Mouse (Mus musculus) heart, postnatal 36 days (tissue): ENCODE results near the gene Fam120a. TPM values are rescaled to one million over a fixed set of nuclear protein-coding genes. Genes with fewer than 3 reads are reported as not detected.
A peak's percentile ranks its signal among the peaks of the same experiment; 100 is the strongest.

Source experiments
- DNase-seq, 2 experiments: peaks; one replicate each; pipeline ENCODE4 v3.0.0; 2021 to 2022
- intact Hi-C: fragments of 180-260 bp; cut with DNase I; formaldehyde crosslinking; loops from one replicate; pipeline ENCODE4 v1.15.1; 2025
- total RNA-seq, 2 experiments: library from RNA; stranded (reverse); gene quantifications; 2 replicates each; pipeline ENCODE4 v1.2.3; 2021

Gene Fam120a
- total RNA-seq, 2 experiments from 2014 or later: 104 to 116 TPM

GRCm38 (mm10) chr13:48919756-48920415 is 47.9 kb downstream of the Fam120a start:
- no peak for DNase-seq
- intact Hi-C loops: loop anchor here (5.0 kb wide), 1 partner anchor 77 kb away; no protein-coding TSS in a partner anchor

DNA sequence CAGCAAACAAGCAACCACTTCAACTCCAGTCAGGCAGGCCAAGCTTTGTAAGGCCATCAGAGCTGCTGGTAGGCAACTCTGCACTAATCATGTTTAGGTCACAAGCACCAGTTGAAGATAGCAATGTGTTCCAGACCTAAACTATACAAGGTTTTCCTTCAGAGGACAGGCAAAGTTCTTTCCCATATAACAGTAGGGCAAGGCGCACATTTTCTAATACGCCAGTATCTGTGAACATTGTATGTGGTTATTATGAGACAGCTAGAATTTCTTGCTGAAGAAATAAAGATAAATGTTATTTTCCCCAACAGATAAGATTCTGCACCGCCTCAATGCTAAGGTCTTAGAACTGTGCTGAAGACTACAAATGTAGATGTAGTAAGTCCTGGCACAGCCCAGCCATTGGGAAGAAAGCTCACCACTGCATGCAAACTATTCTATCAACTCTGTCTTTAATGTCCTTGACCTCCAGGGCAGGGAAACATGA is 50.7 kb downstream of the Fam120a start:
- DNase-seq: no peak
- intact Hi-C loops: loop anchor here (2.0 to 5.0 kb wide), 2 partner anchors 48 to 80 kb away; no protein-coding TSS in a partner anchor

DNA sequence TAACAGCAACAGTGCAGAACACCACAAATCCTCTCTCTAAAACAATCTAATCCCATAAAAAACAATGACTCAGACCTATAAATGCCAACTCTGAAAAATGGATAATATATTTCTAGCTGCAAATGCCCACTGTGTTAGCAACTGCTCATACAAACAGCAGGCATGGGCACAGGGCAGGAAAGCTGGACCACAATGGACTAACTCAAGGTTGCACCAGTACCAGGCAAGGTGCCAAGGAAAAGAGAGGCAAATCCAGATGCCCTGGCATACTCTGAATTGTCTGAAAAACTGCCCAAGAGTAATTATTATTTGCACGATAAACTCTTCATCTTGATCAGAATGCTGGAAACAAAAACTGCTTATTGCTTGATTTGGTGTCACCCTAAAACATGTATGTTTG is 54.1 kb downstream of the Fam120a start:
- intact Hi-C loops: no loop called here
- DNase-seq: peak in 1 of 2 experiments; percentile 18

GRCm38 (mm10) chr13:48913141-48913540 is 54.7 kb downstream of the Fam120a start:
- intact Hi-C loops: no loop called here
- DNase-seq: no peak

DNA sequence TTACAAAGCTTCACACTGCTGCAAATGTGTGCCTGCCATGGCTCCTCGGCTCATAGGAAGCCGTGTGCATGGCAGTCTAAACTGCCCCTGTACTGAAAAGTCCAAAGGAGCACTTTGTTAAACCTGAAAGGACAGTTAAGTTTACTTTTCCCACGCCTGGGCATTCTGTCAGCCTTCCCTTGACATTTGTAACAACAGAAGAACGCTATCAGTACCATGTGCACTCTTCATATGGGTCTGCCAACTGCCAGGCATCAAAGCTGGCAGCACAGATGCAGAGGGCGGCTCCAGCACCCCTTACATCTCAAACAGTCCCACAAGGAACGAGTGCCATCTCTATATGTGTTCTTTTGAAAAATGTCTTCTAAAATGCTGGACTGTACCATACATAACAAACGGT is 56.4 kb downstream of the Fam120a start:
- intact Hi-C loops: no loop called here

GRCm38 (mm10) chr13:48905458-48905857 is 62.4 kb downstream of the Fam120a start:
- DNase-seq: no peak
- intact Hi-C loops: no loop called here

More for the DNA sequence above, 56.4 kb downstream of the Fam120a start:
- DNase-seq: no peak

- DNase-seq: no peak
- intact Hi-C loops: no loop called here
These were observed 72.4 kb downstream of the Fam120a start for GRCm38 (mm10) chr13:48895376-48895775.

DNA sequence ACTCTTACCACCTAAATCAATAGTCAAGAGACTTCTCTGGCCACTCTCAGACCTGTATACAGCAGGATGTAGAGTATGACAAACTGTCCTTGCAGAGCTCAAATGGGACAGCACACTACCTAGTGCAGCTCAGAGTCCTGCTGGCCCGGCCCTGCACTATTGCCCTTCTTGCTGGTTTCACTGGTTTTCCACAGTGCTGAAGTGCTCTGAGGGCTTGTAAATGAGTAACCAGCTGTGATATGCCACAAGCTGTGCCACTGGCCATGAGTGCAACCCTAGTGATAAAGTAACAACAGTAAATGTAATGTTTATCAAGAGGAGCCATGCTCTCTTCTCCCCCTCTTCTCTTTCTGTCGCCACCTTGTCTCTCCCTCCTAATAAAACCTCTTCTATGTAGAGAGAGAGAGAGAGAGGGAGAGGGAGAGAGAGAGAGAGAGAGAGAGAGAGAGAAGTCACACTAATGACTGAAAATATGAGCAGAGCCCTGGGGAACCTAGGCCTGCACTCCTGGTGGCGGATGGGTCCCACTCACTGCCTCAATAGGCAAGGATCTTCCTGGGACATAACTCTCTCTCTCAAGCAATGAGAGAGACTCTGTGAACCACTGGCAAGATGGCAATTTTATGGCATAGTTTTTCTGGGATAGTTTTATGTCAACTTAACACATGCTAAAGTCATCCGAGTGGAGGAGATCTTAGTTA is 77.4 kb downstream of the Fam120a start:
- DNase-seq: no peak
- intact Hi-C loops: no loop called here

DNA sequence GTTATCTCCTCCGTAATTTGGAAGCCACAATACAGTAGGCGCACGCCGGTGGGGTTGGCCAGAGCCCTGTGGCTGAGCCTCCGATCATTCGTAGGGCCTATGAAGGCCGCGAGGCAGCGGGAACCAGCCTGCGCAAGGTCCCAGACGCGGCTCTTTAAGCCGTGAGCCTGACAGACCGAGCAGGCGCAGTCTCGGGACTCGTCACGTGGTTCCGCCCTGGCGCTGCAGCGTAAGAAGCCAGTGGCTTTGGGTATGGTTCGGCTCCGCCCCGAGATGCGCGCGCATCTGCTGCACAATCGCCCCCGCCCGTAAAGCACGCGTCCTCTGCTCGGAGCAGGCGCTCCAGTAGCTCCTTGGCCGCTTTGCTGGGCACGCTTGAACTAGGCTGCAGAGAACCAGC is 89.3 kb downstream of the Fam120a start:
- DNase-seq: peak; percentile 97 to 99
- intact Hi-C loops: loop anchor here (1.0 to 2.0 kb wide), 2 partner anchors 8 to 90 kb away; partner anchors contain the start of gene Fam120a

GRCm38 (mm10) chr13:48877805-48878204 is 90.0 kb downstream of the Fam120a start:
- intact Hi-C loops: loop anchor here (1.0 to 2.0 kb wide), 2 partner anchors 8 to 91 kb away; partner anchors contain the start of gene Fam120a
- DNase-seq: no peak

- intact Hi-C loops: no loop called here
- no peak for DNase-seq
These were observed 95.1 kb downstream of the Fam120a start for GRCm38 (mm10) chr13:48872726-48873125.

GRCm38 (mm10) chr13:48871887-48872606 is 95.8 kb downstream of the Fam120a start:
- peak in 1 of 2 experiments; percentile 32 for DNase-seq
- intact Hi-C loops: no loop called here

DNA sequence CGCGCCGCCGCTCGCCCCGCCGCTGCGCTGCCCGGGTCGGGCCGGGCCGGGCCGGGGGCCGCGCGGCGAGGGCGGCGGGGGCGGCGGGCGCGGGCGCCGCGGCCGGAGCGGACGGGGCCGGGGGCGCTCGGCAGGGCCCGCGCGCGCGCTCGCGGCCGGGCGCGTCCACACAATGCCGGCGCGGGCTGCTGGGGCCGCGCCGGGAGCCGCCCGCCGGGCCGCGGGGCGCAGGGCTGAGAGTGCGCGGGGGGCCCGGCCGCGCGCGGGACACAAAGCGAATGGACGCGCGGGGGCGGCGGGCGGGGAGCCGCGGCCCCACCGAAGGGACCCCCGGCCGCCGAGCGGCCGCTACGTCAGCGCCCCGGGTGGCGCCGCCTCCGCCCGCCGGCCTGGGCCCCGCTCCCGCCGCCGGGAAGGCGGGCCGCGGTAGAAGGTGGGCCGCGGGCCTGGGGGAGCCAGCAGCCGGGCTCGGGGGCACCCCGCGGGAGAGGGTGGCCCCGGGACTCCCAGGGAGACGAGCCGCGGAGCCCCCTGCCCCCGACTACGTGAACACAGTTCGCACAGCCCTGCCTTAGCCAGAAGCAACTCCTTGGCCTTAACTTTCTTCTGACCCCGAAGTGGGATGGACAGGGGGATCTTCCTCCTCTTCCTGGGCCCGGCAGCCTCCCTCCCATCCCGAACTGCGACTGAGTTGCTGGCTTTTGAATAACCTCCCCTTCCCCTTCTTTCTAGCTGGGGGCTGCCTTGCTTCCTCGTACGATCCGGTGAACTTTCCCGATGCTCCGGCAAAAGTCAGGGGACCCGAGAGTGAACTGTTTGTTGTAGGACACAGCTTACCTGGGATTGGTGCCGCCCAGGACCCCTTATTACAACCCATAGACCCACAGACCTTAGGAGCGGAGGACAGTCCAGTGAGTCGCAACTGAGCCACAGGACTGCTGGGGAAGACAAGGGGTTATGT is 96.8 kb downstream of the Fam120a start, which contains the start of gene Phf2:
Gene Phf2, minus strand, starts transcription at position 349 of the 961 bp plus-strand sequence.
- peak; percentile 50 to 76 for DNase-seq
- intact Hi-C loops: loop anchor here (1.0 kb wide), 1 partner anchor 7 kb away; no protein-coding TSS in a partner anchor

GRCm38 (mm10) chr13:48869950-48870770 is 97.7 kb downstream of the Fam120a start:
- DNase-seq: peak; percentile 59 to 73
- intact Hi-C loops: loop anchor here (1.0 to 5.0 kb wide), 2 partner anchors 8 to 317 kb away; partner anchors contain the start of gene Ninj1

GRCm38 (mm10) chr13:48869600-48869949 is 98.2 kb downstream of the Fam120a start:
- DNase-seq: no peak
- intact Hi-C loops: loop anchor here (5.0 kb wide), 1 partner anchor 318 kb away; the partner anchor contains the start of gene Ninj1

DNA sequence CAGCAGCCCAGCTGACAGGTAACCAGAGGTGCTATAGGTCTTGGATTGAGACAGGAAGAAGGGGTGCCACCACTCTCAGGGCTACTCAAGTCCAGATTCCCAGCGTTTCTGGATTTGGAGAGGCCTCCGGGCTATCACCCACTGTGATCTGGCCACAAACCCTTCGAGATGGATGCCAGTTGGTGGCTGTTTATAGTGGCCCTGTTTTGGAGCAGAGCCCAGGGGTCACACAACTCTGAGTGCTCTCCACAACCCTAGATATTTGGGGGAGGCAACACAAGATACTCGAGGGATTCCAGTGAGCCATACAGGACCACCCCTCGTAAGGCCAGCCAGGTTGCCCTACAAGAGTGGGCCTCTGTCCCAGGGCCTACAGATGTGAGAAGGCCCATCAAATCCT is 98.7 kb downstream of the Fam120a start:
- intact Hi-C loops: loop anchor here (5.0 kb wide), 1 partner anchor 318 kb away; the partner anchor contains the start of gene Ninj1
- no peak for DNase-seq

DNA sequence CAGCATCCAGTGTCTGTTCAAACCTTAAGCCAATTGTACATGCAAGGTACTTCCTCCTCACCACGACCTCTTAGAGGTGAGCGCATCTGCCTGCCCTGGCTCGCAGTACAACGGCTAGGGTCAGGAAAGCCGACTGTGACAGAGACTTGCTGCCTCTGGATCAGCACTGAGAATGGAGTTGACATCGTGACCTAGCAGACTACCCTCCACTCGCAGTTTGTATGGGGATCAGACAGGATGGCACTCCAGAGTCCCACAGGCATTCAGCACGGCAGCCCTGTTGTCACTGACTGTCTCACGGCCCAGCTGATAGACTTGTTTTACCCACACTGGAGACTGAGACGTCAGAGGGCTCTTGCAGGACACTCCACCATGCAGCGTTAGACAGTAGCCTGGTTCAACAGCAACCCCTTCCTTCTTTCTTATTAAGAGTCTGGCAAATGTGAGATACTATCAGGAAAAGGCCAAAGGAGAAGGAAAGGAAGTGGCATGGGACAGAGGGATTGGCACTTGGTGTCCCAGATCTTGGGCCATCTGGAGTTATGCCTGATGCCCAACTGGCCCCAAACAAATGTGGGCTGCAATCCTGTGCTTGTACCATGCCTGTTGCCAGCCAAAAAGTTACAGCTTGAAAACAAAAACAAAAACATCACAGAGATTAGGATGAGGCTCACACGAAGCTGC is 103.0 kb downstream of the Fam120a start:
- intact Hi-C loops: loop anchor here (5.0 kb wide), 1 partner anchor 322 kb away; the partner anchor contains the start of gene Ninj1

GRCm38 (mm10) chr13:48863556-48863955 is 104.3 kb downstream of the Fam120a start:
- intact Hi-C loops: no loop called here
- no peak for DNase-seq

More for the DNA sequence above, 103.0 kb downstream of the Fam120a start:
- no peak for DNase-seq
